Mouse (Mus musculus) gastrocnemius, postnatal 10 days (tissue): Measurements from ENCODE around the gene Senp3. TPM values are rescaled to one million over a fixed set of nuclear protein-coding genes. Genes with fewer than 3 reads are reported as not detected.
A peak's percentile ranks its signal among the peaks of the same experiment; 100 is the strongest.
"Not testable (repeated sequence)": the region's sequence is repeated elsewhere in the genome, so short reads cannot be mapped to it uniquely, and the experiment has no call there.

Source experiments
- DNase-seq: peaks from one replicate; pipeline ENCODE4 v3.0.0; 2021; ENCODE audit warnings: mixed read lengths
- total RNA-seq, 2 experiments: library from RNA; stranded (reverse); gene quantifications; 2 replicates each; pipeline ENCODE4 v1.2.3; 2021

The Senp3 gene
- total RNA-seq, 2 experiments from 2014 or later, result 29.5 to 36.0 TPM

DNA sequence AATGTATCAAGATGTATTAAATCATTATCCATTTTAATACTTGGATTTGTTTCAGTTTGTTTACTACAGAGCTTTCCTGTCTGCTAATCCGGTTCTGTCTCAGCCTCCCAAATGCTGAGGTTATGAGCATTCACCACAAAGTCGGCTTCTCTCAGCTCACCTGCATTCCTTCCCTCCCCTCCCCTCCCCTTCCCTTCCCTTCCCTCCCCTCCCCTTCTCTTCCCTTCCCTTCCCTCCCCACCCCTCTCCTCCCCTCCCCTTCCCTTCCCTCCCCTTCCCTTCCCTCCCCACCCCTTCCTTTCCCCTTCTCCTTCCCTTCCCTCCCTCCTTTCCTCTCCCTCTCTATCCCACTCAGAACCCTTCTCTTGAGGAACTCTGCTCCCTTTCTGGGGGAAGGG, 22.7 kb upstream of the Senp3 start:
- no peak for DNase-seq

- DNase-seq, result no peak
Observed at GRCm38 (mm10) chr11:69703814-69704612, 22.1 kb upstream of the Senp3 start.

GRCm38 (mm10) chr11:69703381-69703780, 21.5 kb upstream of the Senp3 start:
- not testable (repeated sequence) for DNase-seq

DNA sequence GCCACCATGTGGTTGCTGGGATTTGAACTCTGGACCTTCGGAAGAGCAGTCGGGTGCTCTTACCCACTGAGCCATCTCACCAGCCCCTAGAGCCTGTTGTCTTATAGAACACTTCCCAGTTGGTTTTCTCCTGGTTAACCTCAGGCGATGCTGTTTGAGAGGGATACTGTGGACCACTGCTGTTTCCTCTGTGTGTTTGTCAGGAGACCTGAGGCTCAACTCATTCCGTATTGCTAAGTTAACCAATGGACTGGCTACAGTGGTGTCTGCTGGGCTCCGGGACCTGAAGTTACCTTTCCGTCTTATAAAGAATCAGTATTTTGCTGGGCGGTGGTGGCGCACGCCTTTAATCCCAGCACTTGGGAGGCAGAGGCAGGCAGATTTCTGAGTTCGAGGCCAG, 21.0 kb upstream of the Senp3 start:
- not testable (repeated sequence) for DNase-seq

DNA sequence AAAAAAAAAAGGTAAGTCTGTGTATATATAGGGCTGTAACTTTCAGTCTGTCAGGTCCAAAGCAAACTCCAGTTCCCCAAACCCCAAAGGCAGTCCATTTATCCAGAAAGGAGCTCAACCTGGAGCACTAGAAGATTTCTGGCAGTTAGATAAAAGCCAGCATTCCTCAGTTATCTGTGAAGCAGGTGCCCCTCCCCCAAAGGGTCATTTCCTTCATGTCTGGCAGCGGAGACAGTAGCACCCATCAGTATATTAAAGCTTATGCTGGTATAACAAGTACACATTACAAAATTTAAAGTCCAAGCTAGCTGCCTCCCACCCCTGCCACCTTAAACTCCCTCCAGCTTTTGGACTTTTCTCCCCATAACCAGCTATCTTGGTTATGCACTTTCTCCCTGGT, 17.7 kb upstream of the Senp3 start:
- DNase-seq, result no peak

- no peak for DNase-seq
Observed at GRCm38 (mm10) chr11:69698574-69698973, 16.7 kb upstream of the Senp3 start.

- no peak for DNase-seq
Observed at GRCm38 (mm10) chr11:69697396-69697795, 15.5 kb upstream of the Senp3 start.

GRCm38 (mm10) chr11:69695361-69696181, 13.7 kb upstream of the Senp3 start, which contains the start of the genes Tnfsf12 and Tnfsfm13:
Gene Tnfsf12 (minus strand): TSS chr11:69695849.
Gene Tnfsfm13 (minus strand): TSS chr11:69696098.
- DNase-seq, result peak; percentile 76

GRCm38 (mm10) chr11:69695046-69695360, 13.1 kb upstream of the Senp3 start:
- no peak for DNase-seq

DNA sequence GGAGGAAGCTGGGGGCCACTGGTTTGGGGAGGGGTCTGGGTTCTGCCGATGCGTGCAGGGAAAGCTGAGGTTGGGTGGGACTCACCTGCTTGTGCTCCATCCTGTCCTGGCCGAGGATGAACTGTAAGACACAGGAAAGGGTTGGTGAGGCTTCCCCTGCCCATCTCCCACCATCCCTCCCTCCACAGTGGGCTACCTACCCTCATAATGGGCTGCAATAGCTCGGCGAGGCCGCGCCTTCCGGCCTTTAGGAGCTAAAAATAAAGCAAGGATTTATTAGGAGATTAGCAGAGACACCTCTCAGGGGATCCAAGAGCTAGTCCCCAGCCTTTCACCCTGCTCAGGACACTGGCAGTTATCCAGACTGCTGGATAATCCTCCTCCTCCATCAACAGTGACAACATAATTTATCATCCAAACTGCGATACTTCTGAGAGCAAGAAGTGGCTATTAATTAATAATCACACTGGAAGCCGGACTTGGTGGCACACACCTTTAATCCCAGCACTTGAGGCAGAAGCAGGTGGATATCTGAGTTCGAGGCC, 11.6 kb upstream of the Senp3 start:
- no peak for DNase-seq

DNA sequence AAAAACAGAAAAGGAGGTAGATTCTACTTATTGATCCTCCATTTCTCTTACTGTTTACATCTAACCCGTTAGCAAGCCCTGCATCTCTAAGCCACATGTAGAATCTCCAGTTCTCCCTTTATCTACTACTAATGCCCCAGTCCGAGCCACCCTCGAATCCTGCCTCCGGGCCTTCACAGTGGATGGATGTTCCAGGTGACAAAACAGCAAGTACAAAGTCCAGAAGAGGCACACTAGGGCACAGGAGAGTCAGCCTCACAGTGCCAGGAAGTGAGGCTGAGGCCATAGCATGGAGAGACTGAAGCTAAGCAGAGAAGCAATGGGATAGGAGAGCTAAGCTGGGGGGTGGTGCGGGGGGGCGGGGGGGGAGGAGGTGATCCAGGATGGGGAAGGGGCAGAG, 11.0 kb upstream of the Senp3 start:
- no peak for DNase-seq

DNA sequence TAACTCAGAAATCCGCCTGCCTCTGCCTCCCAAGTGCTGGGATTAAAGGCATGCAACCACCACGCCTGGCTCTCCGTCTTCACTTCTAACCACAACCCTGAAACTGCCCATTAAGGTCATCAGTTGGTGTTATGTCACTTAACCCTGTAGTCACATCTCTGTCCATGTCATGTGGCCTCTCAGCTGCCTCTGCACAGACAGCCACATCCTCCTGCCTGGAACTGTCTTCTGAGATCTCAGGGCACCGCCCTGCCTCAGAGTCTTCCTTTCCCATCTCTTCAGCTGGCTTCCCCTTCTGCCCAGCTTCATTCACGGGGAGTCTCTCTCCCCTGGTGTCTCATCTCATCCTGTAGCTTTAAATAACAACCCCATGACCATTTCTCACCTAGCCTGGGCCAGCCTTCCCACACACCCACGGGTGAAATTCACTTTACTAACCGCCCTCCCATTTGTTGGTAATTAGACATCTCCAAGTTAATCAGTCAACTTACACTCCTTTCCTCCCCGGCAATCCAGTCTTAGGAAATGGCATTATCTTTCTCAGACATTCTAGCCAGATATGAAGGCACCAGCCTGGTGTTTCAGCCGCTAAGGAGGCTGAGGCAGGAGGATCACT, 10.4 kb upstream of the Senp3 start:
- DNase-seq, result no peak

DNA sequence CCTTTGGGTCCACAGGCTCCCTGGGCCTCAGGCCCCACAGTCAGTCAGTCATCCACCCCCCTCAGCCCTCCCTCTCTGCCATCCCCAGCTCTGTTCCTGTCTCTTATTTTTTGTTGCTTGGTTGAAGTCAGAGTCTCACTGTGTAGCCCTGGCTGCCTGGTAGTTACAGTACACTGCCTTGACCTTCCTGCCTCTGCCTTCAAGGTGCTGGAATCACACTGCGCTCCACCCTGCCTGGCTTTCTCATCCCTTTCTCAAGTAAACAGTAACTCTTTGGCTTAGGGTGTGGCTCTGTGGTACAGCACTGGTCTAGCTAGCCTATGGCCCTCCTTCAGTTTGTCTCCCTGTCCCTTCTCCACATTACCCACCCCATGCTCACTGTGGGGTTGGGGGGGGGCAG, 8.0 kb upstream of the Senp3 start:
- DNase-seq, result no peak

DNA sequence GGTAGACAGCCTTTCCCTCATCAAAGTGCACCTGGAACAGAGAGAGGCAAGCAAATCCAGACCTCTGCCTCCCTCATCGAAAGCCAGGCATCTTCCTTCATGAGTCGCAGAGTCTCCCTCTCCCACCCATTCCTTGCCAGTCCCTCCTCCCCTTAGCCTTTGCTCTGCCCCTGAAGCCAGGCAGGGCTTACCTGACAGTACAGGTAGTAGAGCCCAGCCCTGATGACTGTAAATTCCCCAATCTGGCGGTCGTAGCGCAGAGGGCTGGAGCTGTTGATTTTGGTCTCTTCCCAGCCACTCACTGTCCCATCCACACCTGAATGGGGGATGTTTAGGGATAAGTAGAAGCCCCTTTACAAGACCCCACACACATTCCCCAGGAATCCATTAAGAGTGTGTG, 5.2 kb upstream of the Senp3 start:
- DNase-seq, result no peak

- peak; percentile 92 for DNase-seq
Observed at GRCm38 (mm10) chr11:69686377-69686776, 4.5 kb upstream of the Senp3 start.

GRCm38 (mm10) chr11:69685526-69686148, 3.8 kb upstream of the Senp3 start, which contains the start of gene Tnfsf13:
Gene Tnfsf13 (minus strand): TSS chr11:69685784.
- DNase-seq, result peak; percentile 71

GRCm38 (mm10) chr11:69684936-69685335, 3.1 kb upstream of the Senp3 start:
- no peak for DNase-seq

DNA sequence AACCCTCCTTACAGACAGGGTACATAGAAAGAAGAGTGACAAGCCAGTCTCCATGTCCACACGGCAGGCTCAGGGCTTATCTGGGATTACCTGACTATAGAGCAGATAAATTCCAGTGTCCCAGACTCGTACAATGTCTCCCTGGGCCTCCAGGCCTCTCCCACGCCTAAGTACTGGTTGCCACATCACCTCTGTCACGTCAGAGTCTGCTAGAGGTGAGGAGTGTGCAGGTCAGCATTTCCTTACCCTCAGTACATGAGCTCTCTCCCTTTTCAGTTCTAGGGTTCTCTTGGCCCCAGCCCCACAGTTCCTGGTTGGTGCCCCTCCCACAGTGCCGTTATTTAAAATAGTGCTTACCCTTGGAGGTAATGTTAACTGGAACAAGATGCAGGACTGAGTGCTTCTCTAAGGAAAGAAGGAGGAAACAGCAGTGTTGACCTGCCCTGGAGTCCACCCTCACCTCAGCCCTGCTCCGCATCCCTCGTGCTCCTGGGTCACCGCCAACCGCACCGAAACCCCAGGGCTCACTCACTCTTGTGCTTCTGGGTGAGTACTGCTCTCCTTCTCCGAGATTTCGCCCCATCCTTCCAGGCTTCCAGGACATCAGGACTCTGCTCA, 2.4 kb upstream of the Senp3 start:
- peak; percentile 29 for DNase-seq

DNA sequence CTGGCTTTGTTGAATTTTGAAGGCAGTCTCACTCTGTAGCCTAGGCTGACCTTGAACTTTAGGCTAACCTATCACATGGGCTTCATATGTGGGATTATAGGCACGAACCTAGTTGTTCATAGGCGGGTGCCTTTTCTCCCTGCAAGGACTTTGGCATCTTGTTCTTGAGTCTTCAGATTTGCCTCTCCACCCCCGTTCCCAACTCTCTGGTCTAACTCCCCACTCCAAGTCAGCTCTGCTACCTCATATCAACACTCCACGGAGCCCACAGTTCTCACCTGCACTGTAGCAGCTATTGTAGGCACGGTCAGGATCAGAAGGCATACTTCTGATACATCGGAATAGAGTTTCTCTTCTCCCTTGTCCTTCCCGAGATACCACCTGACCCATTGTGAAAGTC, 1.7 kb upstream of the Senp3 start:
- no peak for DNase-seq

DNA sequence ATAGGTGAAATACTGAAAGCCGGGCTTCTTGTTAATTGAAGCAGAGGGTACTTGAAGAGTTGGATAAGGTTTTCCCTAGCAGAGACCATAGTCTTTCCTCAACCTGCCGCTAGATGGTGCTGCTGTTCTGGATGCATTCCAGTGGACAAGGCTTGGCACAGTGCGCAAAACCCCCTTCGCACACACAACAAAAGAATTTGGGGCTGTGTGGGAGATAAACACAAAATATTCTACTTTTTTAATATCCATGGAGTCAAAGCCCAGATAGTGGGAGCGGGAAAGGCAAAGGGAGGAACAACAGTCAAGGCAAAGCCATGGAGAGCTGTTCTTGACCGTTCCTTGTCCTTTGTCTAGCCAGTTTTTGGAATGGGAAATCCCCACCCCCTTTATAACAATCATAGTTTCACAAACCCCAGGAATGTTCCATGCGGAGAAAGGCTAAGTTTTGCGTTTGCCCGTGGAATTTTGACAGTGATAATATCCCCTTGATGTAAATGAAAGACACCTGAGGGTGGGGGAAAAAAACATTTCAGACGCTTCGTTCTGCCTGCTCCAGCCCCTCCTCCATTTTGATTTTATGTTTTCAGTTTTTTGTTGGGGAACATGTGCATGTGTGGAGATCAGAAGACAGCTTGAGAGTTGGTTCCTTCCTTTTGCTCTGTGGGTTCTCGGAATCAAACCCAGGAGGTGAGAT, 1.1 kb upstream of the Senp3 start:
- peak; percentile 88 for DNase-seq

GRCm38 (mm10) chr11:69682209-69682839, 440 bp upstream of the Senp3 start:
- no peak for DNase-seq
